Mouse (Mus musculus): ENCODE results near the gene Ppp1r12a. TPM values are rescaled to one million over a fixed set of nuclear protein-coding genes. Genes with fewer than 3 reads are reported as not detected.

Gene Ppp1r12a
- total RNA-seq, 1 experiment = 106 TPM

GRCm38 (mm10) chr10:108332571-108333541 lies 170.9 kb downstream of the Ppp1r12a start:
- H3K4me1 ChIP-seq (ENCODE audit: control insufficient read depth in 2 of 2, insufficient read depth in 2 of 2, low read length in 2 of 2, poor library complexity in 1 of 2) = peaks cover 1 to 4% of the 10 kb centered on the region in 2 experiments; a peak in 2 of 4 replicates
- peak overlapping the region; percentile 90 for H3K9ac ChIP-seq (ENCODE audit: insufficient read depth, low read depth, low read length, poor library complexity, severe bottlenecking)
- H3K4me3 ChIP-seq (ENCODE audit: insufficient read depth in 1 of 2, low read depth in 1 of 2, low read length in 2 of 2, poor library complexity in 1 of 2, severe bottlenecking in 1 of 2) = peak overlapping the region; percentile 80 to 99
- no peaks in the 10 kb centered on the region for H3K9me3 ChIP-seq (ENCODE audit: control insufficient read depth, insufficient read depth, low read depth, low read length)
- peaks cover 2% of the 10 kb centered on the region; the same call in 1 of the 2 replicates for H3K36me3 ChIP-seq (ENCODE audit: control insufficient read depth, insufficient read depth, low read length, poor library complexity, severe bottlenecking)
- no peak for DNase-seq (ENCODE audit: low read depth, low spot score)
- peak overlapping the region; percentile 66; the same call in 1 of the 2 replicates for H3K27ac ChIP-seq (ENCODE audit: insufficient read depth, low read depth, low read length, poor library complexity, severe bottlenecking)
- TF ChIP-seq ZNF384 (IDR thresholded peaks at IDR 0.05; ENCODE audit: low read depth, low read length) (no peak), MAFK (IDR thresholded peaks at IDR 0.05; ENCODE audit: insufficient read depth, low read depth, low read length) (no peak), HCFC1 (IDR thresholded peaks at IDR 0.05; ENCODE audit: borderline replicate concordance, insufficient read depth, low read length) (no peak), ZC3H11A (IDR thresholded peaks at IDR 0.05; ENCODE audit: borderline replicate concordance, low read depth, low read length) (no peak), CHD2 (IDR thresholded peaks at IDR 0.05; ENCODE audit: low read depth, low read length) (no peak)
- in situ Hi-C loops (cut with MboI; ENCODE audit: low sequenced_read_pairs in 2 of 2, unreplicated experiment in 2 of 2) = no loop called here

GRCm38 (mm10) chr10:108333642-108334041 lies 171.6 kb downstream of the Ppp1r12a start:
- H3K4me3 ChIP-seq (ENCODE audit: insufficient read depth in 1 of 2, low read depth in 1 of 2, low read length in 2 of 2, poor library complexity in 1 of 2, severe bottlenecking in 1 of 2) = peak overlapping the region; percentile 80 to 99
- no peak for DNase-seq (ENCODE audit: low read depth, low spot score)
- TF ChIP-seq HCFC1 (IDR thresholded peaks at IDR 0.05; ENCODE audit: borderline replicate concordance, insufficient read depth, low read length) (no peak), MAFK (IDR thresholded peaks at IDR 0.05; ENCODE audit: insufficient read depth, low read depth, low read length) (no peak), ZNF384 (IDR thresholded peaks at IDR 0.05; ENCODE audit: low read depth, low read length) (no peak), ZC3H11A (IDR thresholded peaks at IDR 0.05; ENCODE audit: borderline replicate concordance, low read depth, low read length) (no peak), CHD2 (IDR thresholded peaks at IDR 0.05; ENCODE audit: low read depth, low read length) (no peak)
- in situ Hi-C loops (cut with MboI; ENCODE audit: low sequenced_read_pairs in 2 of 2, unreplicated experiment in 2 of 2) = no loop called here
- H3K9ac ChIP-seq (ENCODE audit: insufficient read depth, low read depth, low read length, poor library complexity, severe bottlenecking) = peak overlapping the region; percentile 90
- peaks cover 4% of the 10 kb centered on the region; the same call in 1 of the 2 replicates for H3K36me3 ChIP-seq (ENCODE audit: control insufficient read depth, insufficient read depth, low read length, poor library complexity, severe bottlenecking)
- H3K4me1 ChIP-seq (ENCODE audit: control insufficient read depth in 2 of 2, insufficient read depth in 2 of 2, low read length in 2 of 2, poor library complexity in 1 of 2) = peaks cover 1 to 4% of the 10 kb centered on the region in 2 experiments; a peak in 2 of 4 replicates
- H3K9me3 ChIP-seq (ENCODE audit: control insufficient read depth, insufficient read depth, low read depth, low read length) = no peaks in the 10 kb centered on the region
- H3K27ac ChIP-seq (ENCODE audit: insufficient read depth, low read depth, low read length, poor library complexity, severe bottlenecking) = no peak overlapping the region

Other genes with a start within 250 kb of the Ppp1r12a start
- gene Pawr, start 169.9 kb downstream of the Ppp1r12a start, total RNA-seq (2012; rRNA removed) = 33.5 and 36.4 TPM in 2 replicates